Mouse (Mus musculus) brain, adult 2 months (tissue): ENCODE measurements at regions not wholly inside any gene's neighbourhood (a gene's known extent, or its start where the extent isn't known, plus 50 kb on each side); places are given as distances from the start of the nearest gene placed in this dataset.

Experiments
- DNase-seq: peaks from one replicate; pipeline ENCODE4 v3.0.0; 2011; ENCODE audit warnings: low read depth, low spot score

DNA sequence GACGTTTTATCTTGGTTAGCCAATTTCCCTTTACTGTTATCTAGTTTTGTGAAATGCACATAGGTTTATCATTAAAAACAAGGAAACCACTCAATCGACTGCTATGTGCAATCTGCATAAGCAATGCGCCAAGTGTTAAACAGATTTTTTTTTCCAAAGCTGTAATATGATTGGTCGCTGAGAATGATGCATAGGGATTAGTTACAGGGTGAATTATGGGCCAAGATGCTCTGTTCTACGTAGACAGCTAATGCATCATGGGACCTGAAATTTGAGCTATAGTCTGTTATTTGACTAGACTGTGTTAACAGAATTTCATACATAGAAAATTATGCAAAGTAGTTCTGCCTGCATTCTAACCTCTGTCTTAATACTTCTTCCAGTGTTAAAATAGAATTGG, 284.0 kb downstream of the Basp1 start:
- no peak for DNase-seq

DNA sequence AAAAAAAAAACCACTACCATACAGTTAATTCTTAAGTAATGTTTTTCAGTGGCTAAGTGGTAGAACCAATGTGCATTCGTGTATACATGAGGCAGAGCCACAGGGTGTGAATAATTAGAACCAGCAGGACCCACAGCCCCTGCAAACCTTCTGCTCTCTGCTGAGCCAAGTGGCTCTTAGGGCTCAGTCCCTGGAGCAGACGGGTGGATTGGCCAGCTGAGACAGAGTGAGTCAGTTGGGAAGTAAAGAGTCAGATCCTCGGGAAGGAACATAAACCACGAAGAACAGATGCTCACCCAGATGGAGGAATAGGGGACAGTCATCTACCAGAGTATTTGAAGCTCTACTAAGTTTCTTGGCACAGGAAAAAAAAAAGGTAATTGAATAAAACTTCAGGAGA, 293.1 kb downstream of the Basp1 start:
- peak; percentile 81 for DNase-seq

DNA sequence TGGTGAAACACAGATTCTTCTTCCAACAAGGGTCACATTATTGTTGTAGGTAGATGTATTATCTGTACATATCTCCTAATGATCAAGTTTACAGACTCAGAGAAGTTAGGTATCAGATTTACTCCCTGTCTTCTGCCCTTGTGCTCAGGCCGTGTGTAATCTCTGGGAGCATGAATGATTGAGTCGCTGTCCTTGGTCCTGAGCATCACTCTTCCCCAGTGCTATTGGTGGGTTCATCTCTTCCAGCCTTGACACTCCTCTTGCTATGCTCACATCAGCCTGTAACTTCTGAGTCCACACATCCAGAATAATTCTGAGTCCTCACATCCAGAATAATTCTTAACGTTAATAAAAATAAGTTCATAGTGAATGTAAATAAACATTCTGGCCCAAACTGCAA, 295.6 kb downstream of the Basp1 start:
- no peak for DNase-seq

GRCm38 (mm10) chr15:25102727-25103126, 310.8 kb downstream of the Basp1 start:
- no peak for DNase-seq

DNA sequence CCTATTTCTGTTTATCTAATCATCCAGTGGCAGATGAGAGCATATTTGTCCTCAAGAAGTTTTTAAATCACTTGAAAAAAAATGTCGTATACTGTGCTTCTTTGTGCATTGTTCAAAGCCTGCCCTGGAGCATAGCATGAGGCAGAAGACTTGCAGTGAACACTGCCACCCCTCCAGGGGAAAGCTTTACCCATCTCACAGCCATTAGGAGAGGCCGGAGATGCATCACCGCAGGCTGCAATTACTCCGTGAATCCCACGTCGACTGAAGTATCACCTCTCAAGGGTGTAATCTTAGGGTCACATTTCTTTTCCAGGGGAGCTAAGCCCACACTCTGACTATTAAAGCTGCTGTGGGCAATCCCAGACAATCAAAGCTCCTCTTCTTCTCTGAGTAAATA, 319.8 kb downstream of the Basp1 start:
- DNase-seq, result peak; percentile 9

DNA sequence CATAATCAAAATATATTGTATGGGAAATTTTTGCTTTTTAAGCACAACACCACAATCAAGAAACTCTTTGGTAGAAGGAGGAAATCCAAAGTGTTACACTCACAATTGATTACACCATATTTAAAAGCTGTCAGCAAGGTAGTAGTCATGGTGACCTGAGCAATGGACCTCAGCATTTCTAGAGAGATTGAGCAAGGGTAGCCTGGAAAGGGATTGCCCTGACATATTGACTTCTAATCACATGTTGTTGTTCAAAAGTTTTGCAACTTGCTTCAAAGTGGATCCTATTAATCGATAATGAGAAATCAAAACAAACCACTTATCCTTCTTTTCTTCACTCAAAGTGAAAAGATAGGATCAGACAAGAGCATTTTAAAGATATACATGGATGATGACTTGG, 343.9 kb downstream of the Basp1 start:
- no peak for DNase-seq

DNA sequence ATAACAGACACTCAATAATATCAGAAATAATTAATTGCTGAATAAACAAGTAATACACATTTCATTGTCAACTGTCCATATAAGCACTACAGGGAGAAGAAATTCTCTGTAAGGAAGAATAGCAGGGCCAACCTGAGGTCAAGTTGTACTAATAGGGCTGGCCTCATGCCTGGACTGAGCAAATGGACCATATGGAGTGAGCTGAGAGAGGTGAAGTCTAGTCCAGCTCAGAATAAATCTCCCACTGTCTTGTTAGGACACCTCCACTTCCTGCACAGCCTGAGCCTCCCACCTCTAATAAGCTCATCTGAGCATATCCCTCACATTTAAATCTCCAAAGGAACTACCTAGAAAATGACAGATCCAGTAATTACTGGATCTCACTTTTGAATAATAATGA, 354.2 kb downstream of the Basp1 start:
- DNase-seq, result peak; percentile 31

DNA sequence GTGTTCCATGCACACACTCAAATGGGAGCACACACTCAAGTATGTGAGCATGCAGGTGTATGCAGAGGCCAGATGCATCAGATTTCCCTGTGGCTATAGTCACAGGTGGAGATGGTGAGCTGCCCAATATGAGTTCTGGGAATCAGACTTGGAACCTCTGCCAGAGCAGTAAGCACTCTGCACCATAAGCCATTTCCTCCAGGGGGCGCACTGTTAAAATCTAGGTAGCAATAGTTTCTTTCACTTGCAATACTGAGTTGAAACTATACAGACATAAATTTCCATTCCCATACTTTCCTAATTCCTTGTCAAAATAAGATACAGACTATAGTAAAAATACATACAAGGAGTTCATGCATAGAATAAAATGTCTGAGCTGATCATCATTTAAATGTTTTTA, 365.7 kb downstream of the Basp1 start:
- DNase-seq, result peak; percentile 77

- DNase-seq, result no peak
These were observed 366.9 kb downstream of the Basp1 start for GRCm38 (mm10) chr15:25046514-25047138.

GRCm38 (mm10) chr15:25036231-25036630, 377.3 kb downstream of the Basp1 start:
- DNase-seq, result peak; percentile 77

GRCm38 (mm10) chr15:25027865-25028264, 385.7 kb downstream of the Basp1 start:
- no peak for DNase-seq

GRCm38 (mm10) chr15:25026786-25027461, 386.6 kb downstream of the Basp1 start:
- peak; percentile 74 for DNase-seq

DNA sequence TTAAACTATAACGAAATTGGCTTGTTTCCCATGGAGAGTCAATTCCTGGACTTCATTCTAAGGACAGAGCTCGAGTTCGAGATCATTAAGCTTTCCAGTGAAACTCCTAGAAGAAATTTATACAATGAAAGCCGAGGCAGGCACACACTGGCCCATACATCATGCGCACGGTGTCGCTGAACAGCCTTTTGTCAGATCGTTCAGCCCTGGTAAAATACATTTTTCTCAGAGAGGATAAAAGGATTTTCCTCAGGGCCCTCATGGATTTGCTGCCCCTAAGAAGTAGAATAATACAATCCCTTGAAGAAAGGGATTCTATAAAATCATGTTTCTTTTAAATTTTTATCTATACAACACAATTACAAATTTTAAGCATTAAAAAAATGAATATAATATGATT, 387.2 kb downstream of the Basp1 start:
- DNase-seq, result no peak

GRCm38 (mm10) chr15:25020916-25021315, 392.6 kb downstream of the Basp1 start:
- DNase-seq, result peak; percentile 39

GRCm38 (mm10) chr15:25019352-25019941, 394.1 kb downstream of the Basp1 start:
- peak; percentile 84 for DNase-seq

DNA sequence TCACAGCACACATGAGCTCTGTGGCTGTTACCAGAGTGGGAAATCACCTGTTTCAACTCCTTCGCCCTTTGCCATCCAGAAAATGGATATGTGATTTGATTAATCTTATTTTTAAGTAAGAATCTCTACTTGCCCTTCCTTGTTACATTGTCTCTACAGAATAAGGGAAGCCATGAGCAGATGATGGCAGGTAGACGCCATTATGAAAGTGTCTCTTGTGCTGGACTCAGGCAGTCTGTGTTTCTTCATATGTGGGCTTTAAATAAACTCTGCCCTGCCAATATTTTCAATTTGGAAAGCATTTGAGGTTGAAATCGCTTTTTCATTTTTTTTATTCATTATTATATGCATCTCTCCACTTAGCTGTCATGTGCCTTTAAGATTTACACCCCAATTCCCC, 394.6 kb downstream of the Basp1 start:
- DNase-seq, result no peak

DNA sequence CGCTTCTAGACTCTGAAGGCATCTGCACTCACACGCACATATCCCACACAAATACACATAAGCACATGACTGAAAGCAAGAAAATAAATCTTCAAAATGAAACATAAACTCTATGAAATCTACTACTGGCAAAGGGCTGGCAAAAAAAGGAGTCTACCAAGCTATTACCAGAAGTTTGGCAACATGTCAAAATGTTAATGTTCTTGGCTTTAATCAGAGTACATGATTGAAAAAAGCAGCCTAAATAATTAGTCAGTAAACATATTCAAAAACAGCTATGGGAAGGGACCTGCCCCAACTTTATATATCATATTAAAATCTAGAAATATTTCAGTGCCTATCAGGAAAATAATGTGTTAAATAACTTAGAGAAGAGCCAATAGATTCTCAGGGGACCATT, 405.8 kb downstream of the Basp1 start:
- DNase-seq, result no peak

- DNase-seq, result no peak
These were observed 413.4 kb downstream of the Basp1 start for GRCm38 (mm10) chr15:25000171-25000570.

DNA sequence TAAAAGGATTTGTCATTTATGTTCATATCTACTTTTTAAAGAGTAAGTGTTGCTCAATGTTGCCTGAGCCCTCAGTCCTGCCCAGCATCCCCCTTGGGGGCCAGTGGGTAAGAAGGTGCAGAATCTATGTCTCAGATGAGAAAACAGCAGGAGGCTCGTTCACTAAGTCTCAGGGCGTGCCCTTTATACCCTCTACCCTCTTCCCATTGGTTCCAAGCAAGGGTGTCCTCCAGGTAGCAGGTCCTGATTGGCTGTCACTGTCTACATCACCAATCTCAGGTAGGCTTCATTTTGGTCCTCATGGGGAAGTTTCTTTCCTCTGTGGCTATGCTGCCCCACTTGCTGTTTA, 420.3 kb downstream of the Basp1 start:
- no peak for DNase-seq

GRCm38 (mm10) chr15:24992665-24993324, 420.8 kb downstream of the Basp1 start:
- peak; percentile 84 for DNase-seq

DNA sequence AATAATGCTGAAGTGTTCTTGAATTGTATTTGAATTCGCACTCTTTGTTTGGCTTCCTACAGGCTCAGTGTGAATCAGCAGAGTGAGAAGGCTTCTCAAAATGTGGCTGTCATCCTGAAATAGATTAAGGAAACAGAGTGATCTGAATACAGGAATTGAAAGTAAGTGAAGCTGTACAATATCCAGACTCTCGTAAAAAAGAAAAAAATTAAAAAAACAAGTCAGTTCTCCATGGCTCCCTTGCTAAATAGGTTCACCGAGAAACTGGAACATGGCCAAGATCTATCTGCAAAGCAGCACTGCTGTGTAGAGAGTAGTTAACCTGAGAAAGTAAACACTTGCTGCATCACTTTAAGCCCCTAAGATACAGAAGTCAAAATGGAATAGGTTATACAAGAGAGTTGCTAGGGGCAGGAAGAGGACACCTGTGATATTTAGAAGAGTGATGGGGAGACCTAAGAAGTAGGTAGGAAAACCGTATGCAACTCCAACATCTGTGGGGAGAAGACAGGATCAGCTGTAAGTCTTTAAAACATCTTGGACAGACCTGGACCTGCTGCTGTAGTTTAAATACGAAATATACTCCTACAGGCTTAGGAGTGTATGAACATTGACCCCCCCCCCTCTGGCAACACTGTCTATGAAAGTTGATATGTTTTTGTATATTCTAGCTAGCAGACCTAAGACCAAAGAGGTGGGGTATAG, 423.3 kb downstream of the Basp1 start:
- peak; percentile 81 for DNase-seq

DNA sequence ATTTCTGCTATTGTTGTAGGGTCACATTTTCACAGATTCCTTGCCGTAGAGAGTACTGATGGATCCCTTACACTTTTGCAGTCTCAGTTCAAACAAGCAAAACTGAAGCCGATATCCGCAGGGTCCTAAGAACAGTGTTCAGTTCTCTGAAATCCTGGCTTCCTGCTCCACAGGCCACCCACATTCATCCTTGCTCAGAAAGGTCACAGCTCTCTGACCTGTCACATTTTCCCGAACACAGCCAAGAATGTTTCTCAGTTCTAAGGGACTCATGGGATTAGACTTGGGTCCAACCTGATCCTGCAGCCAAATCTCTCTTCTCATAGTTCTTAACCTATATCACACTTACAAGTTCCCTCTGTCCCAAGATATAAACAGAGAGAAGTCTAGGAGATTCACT, 432.7 kb downstream of the Basp1 start:
- no peak for DNase-seq
